Mouse (Mus musculus) hindbrain, embryonic 15.5 days (tissue): ENCODE measurements around the gene Trpm2. TPM values are rescaled to one million over a fixed set of nuclear protein-coding genes. Genes with fewer than 3 reads are reported as not detected.

Experiments
- polyA plus RNA-seq: library from polyadenylated mRNA; unstranded; fragments of >200 nt; fragmentation: Nextera tagmentation; extraction: Ambion mirVana; gene quantifications from 2 replicates; pipeline ENCODE4 v1.2.1, GENCODE M21; 2015

The Trpm2 gene
- polyA plus RNA-seq, 1 experiment from 2014 or later, result 7.1 TPM

Other genes starting within 250 kb of the Trpm2 start
- gene Krtap12-1, start 250.0 kb downstream of the Trpm2 start, polyA plus RNA-seq, result not detected in 2 replicates
- gene Gm10100, start 244.1 kb downstream of the Trpm2 start, polyA plus RNA-seq, result not detected in 2 replicates
- not detected in 2 replicates for gene Gm18596, start 227.9 kb downstream of the Trpm2 start, polyA plus RNA-seq
- gene Gm9736, start 219.2 kb downstream of the Trpm2 start, polyA plus RNA-seq, result not detected in 2 replicates
- gene Gm3233, start 210.9 kb downstream of the Trpm2 start, polyA plus RNA-seq, result not detected in 2 replicates
- not detected in 2 replicates for gene Gm3238, start 199.2 kb downstream of the Trpm2 start, polyA plus RNA-seq
- gene Gm7138, start 193.6 kb downstream of the Trpm2 start, polyA plus RNA-seq, result not detected in 2 replicates
- gene Gm3250, start 188.0 kb downstream of the Trpm2 start, polyA plus RNA-seq, result not detected in 2 replicates
- gene Gm7137, start 182.4 kb downstream of the Trpm2 start, polyA plus RNA-seq, result not detected in 2 replicates
- gene Gm9639, start 175.5 kb downstream of the Trpm2 start, polyA plus RNA-seq, result not detected in 2 replicates
- not detected in 2 replicates for gene Gm19668, start 171.4 kb downstream of the Trpm2 start, polyA plus RNA-seq
- not detected in 2 replicates for gene Gm9507, start 158.7 kb downstream of the Trpm2 start, polyA plus RNA-seq
- not detected in 2 replicates for gene Gm2696, start 155.9 kb downstream of the Trpm2 start, polyA plus RNA-seq
- not detected in 2 replicates for gene Krtap10-4, start 143.5 kb downstream of the Trpm2 start, polyA plus RNA-seq
- gene Krtap10-10, start 134.6 kb downstream of the Trpm2 start, polyA plus RNA-seq, result not detected in 2 replicates
- gene Gm36176, start 123.8 kb downstream of the Trpm2 start, polyA plus RNA-seq, result not detected in 2 replicates
- not detected in 2 replicates for gene Gm10318, start 117.7 kb downstream of the Trpm2 start, polyA plus RNA-seq
- gene Gm3285, start 108.6 kb downstream of the Trpm2 start, polyA plus RNA-seq, result not detected in 2 replicates
- gene Lrrc3, start 68.0 kb downstream of the Trpm2 start, polyA plus RNA-seq, result 21.4 and 23.9 TPM in 2 replicates
- gene 1810043G02Rik, start 8.0 kb upstream of the Trpm2 start, polyA plus RNA-seq, result 46.8 and 54.5 TPM in 2 replicates
- 120 and 126 TPM in 2 replicates for gene Pfkl, start 39.5 kb upstream of the Trpm2 start, polyA plus RNA-seq
- not detected in 2 replicates for gene Dnmt3l, start 71.4 kb upstream of the Trpm2 start, polyA plus RNA-seq
- gene Aire, start 73.0 kb upstream of the Trpm2 start, polyA plus RNA-seq, result 0.51 TPM in 1 of 2 replicates, not detected in the other
- gene Icosl, start 98.7 kb upstream of the Trpm2 start, polyA plus RNA-seq, result 0.71 and 0.96 TPM in 2 replicates
- gene D10Jhu81e, start 199.2 kb upstream of the Trpm2 start, polyA plus RNA-seq, result 27.7 and 29.9 TPM in 2 replicates
- 16.6 and 16.8 TPM in 2 replicates for gene Pwp2, start 214.6 kb upstream of the Trpm2 start, polyA plus RNA-seq